Mouse (Mus musculus): ENCODE measurements around the gene Snap47. TPM values are rescaled to one million over a fixed set of nuclear protein-coding genes. Genes with fewer than 3 reads are reported as not detected.

The Snap47 gene
- polyA plus RNA-seq, 1 experiment from 2014 or later, result 118 TPM

GRCm38 (mm10) chr11:59364417-59364816 is 86.6 kb downstream of the Snap47 start:
- peak; percentile 90 for ATAC-seq (ENCODE audit: insufficient number of reproducible peaks, low FRiP score, low TSS enrichment, low read depth)
- H3K4me3 ChIP-seq, result no peak overlapping the region

GRCm38 (mm10) chr11:59364007-59364406 is 87.0 kb downstream of the Snap47 start:
- ATAC-seq (ENCODE audit: insufficient number of reproducible peaks, low FRiP score, low TSS enrichment, low read depth), result peak; percentile 81
- WGBS, result 25% methylated on average over 9 of the region's 9 CpGs
- Histone ChIP-seq H3K27ac (peak overlapping the region; percentile 92), H3K4me3 (no peak overlapping the region), H3K9me3 (no peaks in the 10 kb centered on the region), H3K4me2 (peak overlapping the region; percentile 17; the same call in 1 of the 2 replicates), H3K27me3 (no peaks in the 10 kb centered on the region), H3K4me1 (peaks cover 48% of the 10 kb centered on the region), H3K9ac (no peak overlapping the region), H3K36me3 (no peaks in the 10 kb centered on the region)

More at GRCm38 (mm10) chr11:59364417-59364816, 86.6 kb downstream of the Snap47 start:
- H3K27me3 ChIP-seq, result no peaks in the 10 kb centered on the region
- peaks cover 48% of the 10 kb centered on the region for H3K4me1 ChIP-seq
- H3K36me3 ChIP-seq, result no peaks in the 10 kb centered on the region
- peak overlapping the region; percentile 92 for H3K27ac ChIP-seq
- no peak overlapping the region for H3K9ac ChIP-seq
- 0 out of 2 replicates have a peak overlapping the region, but pooled peaks have one; percentile 17 for H3K4me2 ChIP-seq
- H3K9me3 ChIP-seq, result no peaks in the 10 kb centered on the region
- WGBS, result 15% methylated on average over 3 of the region's 3 CpGs

GRCm38 (mm10) chr11:59361291-59361690 is 89.7 kb downstream of the Snap47 start:
- H3K4me1 ChIP-seq, result peaks cover 53% of the 10 kb centered on the region

More at GRCm38 (mm10) chr11:59361291-59361690, 89.7 kb downstream of the Snap47 start:
- no peak for ATAC-seq (ENCODE audit: insufficient number of reproducible peaks, low FRiP score, low TSS enrichment, low read depth)
- H3K4me2 ChIP-seq, result no peak overlapping the region
- no peaks in the 10 kb centered on the region for H3K36me3 ChIP-seq
- H3K27me3 ChIP-seq, result no peaks in the 10 kb centered on the region
- H3K9me3 ChIP-seq, result no peaks in the 10 kb centered on the region
- WGBS, result 82% methylated on average over 9 of the region's 9 CpGs
- H3K4me3 ChIP-seq, result no peak overlapping the region
- H3K27ac ChIP-seq, result no peak overlapping the region
- no peak overlapping the region for H3K9ac ChIP-seq

Other genes with a start within 250 kb of the Snap47 start
- gene Mrpl55, start 248.7 kb downstream of the Snap47 start, polyA plus RNA-seq (2015; fragmentation: Nextera tagmentation; extraction: Ambion mirVana), result 75.7 and 78.9 TPM in 2 replicates
- 25.2 and 29.5 TPM in 2 replicates for gene 2310033P09Rik, start 242.9 kb downstream of the Snap47 start, polyA plus RNA-seq (2015; fragmentation: Nextera tagmentation; extraction: Ambion mirVana)
- 761 and 780 TPM in 2 replicates for gene Arf1, start 222.9 kb downstream of the Snap47 start, polyA plus RNA-seq (2015; fragmentation: Nextera tagmentation; extraction: Ambion mirVana)
- 3.8 and 3.9 TPM in 2 replicates for gene Wnt3a, start 160.4 kb downstream of the Snap47 start, polyA plus RNA-seq (2015; fragmentation: Nextera tagmentation; extraction: Ambion mirVana)
- 12.1 and 14.0 TPM in 2 replicates for gene Wnt9a, start 144.3 kb downstream of the Snap47 start, polyA plus RNA-seq (2015; fragmentation: Nextera tagmentation; extraction: Ambion mirVana)
- 0.12 TPM in 1 of 2 replicates, not detected in the other for gene Prss38, start 75.5 kb downstream of the Snap47 start, polyA plus RNA-seq (2015; fragmentation: Nextera tagmentation; extraction: Ambion mirVana)
- gene Jmjd4, start 1.1 kb downstream of the Snap47 start, polyA plus RNA-seq (2015; fragmentation: Nextera tagmentation; extraction: Ambion mirVana), result 11.2 and 11.7 TPM in 2 replicates
- 9.3 and 9.8 TPM in 2 replicates for gene Zfp867, start 21.3 kb upstream of the Snap47 start, polyA plus RNA-seq (2015; fragmentation: Nextera tagmentation; extraction: Ambion mirVana)
- 18.1 and 20.3 TPM in 2 replicates for gene Zkscan17, start 75.6 kb upstream of the Snap47 start, polyA plus RNA-seq (2015; fragmentation: Nextera tagmentation; extraction: Ambion mirVana)
- gene Nlrp3, start 90.4 kb upstream of the Snap47 start, polyA plus RNA-seq (2015; fragmentation: Nextera tagmentation; extraction: Ambion mirVana), result 0.14 and 0.56 TPM in 2 replicates
- not detected in 2 replicates for gene Olfr222, start 125.0 kb upstream of the Snap47 start, polyA plus RNA-seq (2015; fragmentation: Nextera tagmentation; extraction: Ambion mirVana)
- gene Olfr223, start 142.1 kb upstream of the Snap47 start, polyA plus RNA-seq (2015; fragmentation: Nextera tagmentation; extraction: Ambion mirVana), result not detected in 2 replicates
- gene Mprip, start 210.1 kb upstream of the Snap47 start, polyA plus RNA-seq (2015; fragmentation: Nextera tagmentation; extraction: Ambion mirVana), result 55.4 and 56.7 TPM in 2 replicates